Mouse (Mus musculus) MEL (cell line): Measurements from ENCODE around the gene Kpnb1. TPM values are rescaled to one million over a fixed set of nuclear protein-coding genes. Genes with fewer than 3 reads are reported as not detected.
"Not testable (repeated sequence)": the region's sequence is repeated elsewhere in the genome, so short reads cannot be mapped to it uniquely, and the experiment has no call there.

Experiments used
- DNase-seq: peaks from one replicate; pipeline ENCODE4 v3.0.0; 2011; ENCODE audit warnings: low read depth, low spot score
- H3K27ac ChIP-seq: 2 replicates; pipeline ENCODE4 v1.5.1; 2012; ENCODE audit warnings: low read depth, mild to moderate bottlenecking, control low read depth, low read length, moderate library complexity; ENCODE audit not compliant: control insufficient read depth
- H3K27me3 ChIP-seq, 2 experiments: fragments of 150-350 bp in 1 of 2; sonication (generic) in 1 of 2; 2 replicates each; pipeline ENCODE4 v1.6.1; 2012; ENCODE audit warnings: low read length in 2 of 2, mild to moderate bottlenecking in 2 of 2, improper control_type of control experiment in 1 of 2, moderate library complexity in 1 of 2; ENCODE audit not compliant: insufficient read depth in 2 of 2, control insufficient read depth in 1 of 2
- H3K36me3 ChIP-seq, 2 experiments: 2 replicates each; pipeline ENCODE4 v1.6.1; 2012 to 2014; ENCODE audit warnings: low read length in 2 of 2, improper control_type of control experiment in 1 of 2, inconsistent platforms in 1 of 2, mild to moderate bottlenecking in 1 of 2; ENCODE audit not compliant: insufficient read depth in 2 of 2, control insufficient read depth in 1 of 2
- H3K4me1 ChIP-seq, 2 experiments: fragments of 150-350 bp in 1 of 2; sonication (generic) in 1 of 2; 2 replicates each; pipeline ENCODE4 v1.6.1; 2012; ENCODE audit warnings: low read length in 2 of 2, improper control_type of control experiment in 1 of 2, mild to moderate bottlenecking in 1 of 2; ENCODE audit not compliant: insufficient read depth in 2 of 2, control insufficient read depth in 1 of 2
- H3K4me3 ChIP-seq, 2 experiments: fragments of 150-350 bp in 1 of 2; sonication (generic) in 1 of 2; 2 replicates each; pipeline ENCODE4 v1.5.1; 2012; ENCODE audit warnings: low read depth in 2 of 2, low read length in 2 of 2, mild to moderate bottlenecking in 2 of 2, moderate library complexity in 2 of 2, control low read depth in 1 of 2, improper control_type of control experiment in 1 of 2; ENCODE audit not compliant: control insufficient read depth in 1 of 2, insufficient read depth in 1 of 2
- H3K79me2 ChIP-seq: 2 replicates; pipeline ENCODE4 v1.6.1; 2012; ENCODE audit warnings: mild to moderate bottlenecking, low read length, moderate library complexity; ENCODE audit not compliant: control insufficient read depth, poor library complexity, insufficient read depth
- H3K9ac ChIP-seq: 2 replicates; pipeline ENCODE4 v1.6.1; 2012; ENCODE audit warnings: low read depth, mild to moderate bottlenecking, control low read depth, low read length, moderate library complexity; ENCODE audit not compliant: control insufficient read depth, poor library complexity, severe bottlenecking
- H3K9me3 ChIP-seq: fragments of 150-350 bp; sonication (generic); replicated peaks from 2 replicates; pipeline ENCODE4 v1.6.1; 2012; ENCODE audit warnings: mild to moderate bottlenecking, low read length, improper control_type of control experiment, moderate library complexity; ENCODE audit not compliant: insufficient read depth
- CHD1 ChIP-seq: IDR thresholded peaks from 2 replicates; pipeline ENCODE4 v1.6.1; 2012; ENCODE audit warnings: low read depth, mild to moderate bottlenecking, inconsistent platforms, low read length, improper control_type of control experiment
- CTCF ChIP-seq, 3 experiments: IDR thresholded peaks in 2 of 3; conservative IDR thresholded peaks in 1 of 3; 2 replicates each; pipeline ENCODE4 v1.5.1; 2011 to 2012; ENCODE audit warnings: low read length in 3 of 3, low read depth in 2 of 3, mild to moderate bottlenecking in 2 of 3, improper control_type of control experiment in 1 of 3, inconsistent platforms in 1 of 3, mixed read lengths in 1 of 3, moderate library complexity in 1 of 3; ENCODE audit not compliant: control insufficient read depth in 1 of 3, insufficient read depth in 1 of 3, poor library complexity in 1 of 3, severe bottlenecking in 1 of 3
- E2F4 ChIP-seq: IDR thresholded peaks from 2 replicates; pipeline ENCODE4 v1.6.1; 2011; ENCODE audit warnings: low read depth, low read length, improper control_type of control experiment, borderline replicate concordance
- EP300 ChIP-seq, 2 experiments: IDR thresholded peaks; 2 replicates each; pipeline ENCODE4 v1.6.1; 2011; ENCODE audit warnings: improper control_type of control experiment in 2 of 2, low read length in 2 of 2, low read depth in 1 of 2, mild to moderate bottlenecking in 1 of 2
- MAX ChIP-seq: IDR thresholded peaks from 2 replicates; pipeline ENCODE4 v1.6.1; 2011; ENCODE audit warnings: low read length, improper control_type of control experiment
- MXI1 ChIP-seq: IDR thresholded peaks from 2 replicates; pipeline ENCODE4 v1.6.1; 2011; ENCODE audit warnings: mild to moderate bottlenecking, low read depth, low read length, improper control_type of control experiment
- MYC ChIP-seq: IDR thresholded peaks from 2 replicates; pipeline ENCODE4 v1.6.1; 2011; ENCODE audit warnings: low read depth, mild to moderate bottlenecking, low read length, improper control_type of control experiment, moderate library complexity
- NELFE ChIP-seq: IDR thresholded peaks from 2 replicates; pipeline ENCODE4 v1.6.1; 2011; ENCODE audit warnings: low read depth, low read length, improper control_type of control experiment
- POLR2A ChIP-seq, 2 experiments: IDR thresholded peaks; 2 replicates each; pipeline ENCODE4 v1.6.1; 2011 to 2012; ENCODE audit warnings: low read length in 2 of 2, mild to moderate bottlenecking in 2 of 2, control low read depth in 1 of 2, improper control_type of control experiment in 1 of 2, low read depth in 1 of 2, moderate library complexity in 1 of 2; ENCODE audit not compliant: control insufficient read depth in 1 of 2, insufficient read depth in 1 of 2, poor library complexity in 1 of 2
- SIN3A ChIP-seq: IDR thresholded peaks from 2 replicates; pipeline ENCODE4 v1.6.1; 2012; ENCODE audit warnings: low read length, improper control_type of control experiment, inconsistent platforms
- TAL1 ChIP-seq: IDR thresholded peaks from 2 replicates; pipeline ENCODE4 v1.6.1; 2012; ENCODE audit warnings: mild to moderate bottlenecking, inconsistent platforms, low read length, moderate library complexity, mixed read lengths
- TCF12 ChIP-seq: IDR thresholded peaks from 2 replicates; pipeline ENCODE4 v1.6.1; 2014; ENCODE audit warnings: low read depth, mild to moderate bottlenecking, inconsistent platforms, low read length, improper control_type of control experiment, moderate library complexity
- USF1 ChIP-seq: IDR thresholded peaks from 2 replicates; pipeline ENCODE4 v1.6.1; 2014; ENCODE audit warnings: low read depth, mild to moderate bottlenecking, inconsistent platforms, low read length, improper control_type of control experiment, moderate library complexity
- USF2 ChIP-seq, 2 experiments: IDR thresholded peaks; 2 replicates each; pipeline ENCODE4 v1.6.1; 2011 to 2012; ENCODE audit warnings: improper control_type of control experiment in 2 of 2, low read length in 2 of 2, borderline replicate concordance in 1 of 2, inconsistent platforms in 1 of 2, low read depth in 1 of 2, mild to moderate bottlenecking in 1 of 2; ENCODE audit not compliant: insufficient read depth in 1 of 2
- polyA plus RNA-seq, 2 experiments: library from polyadenylated mRNA; stranded (reverse) in 1 of 2; unstranded in 1 of 2; fragments of >175 nt in 1 of 2; fragments of >200 nt in 1 of 2; gene quantifications; 2 replicates each; pipeline versions ENCODE4 v1.2.1 to v1.2.4; 2012; ENCODE audit warnings: low replicate concordance in 2 of 2, low read depth in 1 of 2; ENCODE audit not compliant: insufficient read length in 2 of 2, insufficient read depth in 1 of 2, missing spikeins in 1 of 2
- total RNA-seq: library from RNA; depleted of rRNA; stranded (reverse); fragments of 300-350 nt; gene quantifications from 2 replicates; pipeline ENCODE4 v1.2.3, GENCODE M21; 2012

Kpnb1 gene
- total and polyA plus RNA-seq, 3 experiments, result 237 to 463 (median 275) TPM

DNA sequence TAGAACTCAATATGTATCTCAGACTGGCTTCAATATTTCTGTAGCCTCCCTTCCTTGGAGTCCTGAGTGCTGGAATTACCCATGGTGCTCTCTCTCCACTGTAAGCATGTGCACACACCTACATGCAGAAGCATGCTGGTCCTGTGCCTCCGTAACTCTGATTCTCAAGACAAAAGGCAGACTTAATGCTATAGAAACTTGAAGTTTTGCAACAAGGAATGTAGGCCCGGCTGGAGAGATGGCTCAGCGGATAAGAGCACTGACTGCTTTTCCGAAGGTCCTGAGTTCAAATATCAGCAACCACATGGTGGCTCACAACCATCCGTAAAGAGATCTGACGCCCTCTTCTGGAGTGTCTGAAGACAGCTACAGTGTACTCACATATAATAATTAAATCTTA, 2.0 kb upstream of the Kpnb1 start:
- Histone ChIP-seq H3K36me3 (peaks cover 13 to 30% of the 10 kb centered on the region in 2 experiments), H3K9ac (peak overlapping the region; percentile 95), H3K27ac (peak overlapping the region; percentile 96), H3K4me1 (peaks cover 5 to 17% of the 10 kb centered on the region in 2 experiments), H3K79me2 (peaks cover 35% of the 10 kb centered on the region)
- peak; percentile 50 for DNase-seq
- H3K27me3 ChIP-seq, H3K4me3 ChIP-seq, H3K9me3 ChIP-seq: not testable (repeated sequence)
- peak in 1 of 3 experiments; percentile 24; a peak in 2 of 6 replicates for TF ChIP-seq CTCF (IDR thresholded peaks at IDR 0.05 in 2 of 3, conservative IDR thresholded peaks at IDR 0.05 in 1 of 3; ENCODE audit: control insufficient read depth in 1 of 3, insufficient read depth in 1 of 3, low read depth in 2 of 3, low read length in 3 of 3, poor library complexity in 1 of 3, severe bottlenecking in 1 of 3)
- TF ChIP-seq MYC, result peak; percentile 69; the same call in 1 of the 2 replicates
- TF ChIP-seq SIN3A, result peak; percentile 46; the same call in 1 of the 2 replicates
- peak; percentile 23; the same call in 1 of the 2 replicates for TF ChIP-seq MAX

DNA sequence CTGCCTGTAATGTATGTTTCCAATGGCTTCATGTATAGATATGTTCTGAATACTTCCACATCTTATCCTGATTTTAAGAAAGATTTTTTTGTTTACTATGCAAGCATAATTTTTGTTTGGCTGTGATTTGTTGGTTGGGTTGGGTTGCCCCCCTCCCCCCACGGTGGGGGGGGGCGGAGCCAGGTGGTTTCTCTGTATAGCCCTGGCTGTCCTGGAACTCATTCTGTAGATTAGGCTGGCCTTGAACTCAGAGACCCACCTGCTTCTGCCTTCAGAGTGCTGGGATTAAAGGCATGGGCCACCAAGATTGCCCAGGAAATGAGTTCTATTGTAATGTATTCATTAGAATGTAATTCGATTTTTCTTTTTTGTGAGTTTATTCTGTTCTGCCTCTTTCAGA, 1.6 kb upstream of the Kpnb1 start:
- TF ChIP-seq MXI1 (peak; percentile 42; the same call in 1 of the 2 replicates), USF2 (IDR thresholded peaks at IDR 0.05; ENCODE audit: borderline replicate concordance in 1 of 2, insufficient read depth in 1 of 2, low read depth in 1 of 2, low read length in 2 of 2) (no peak)
- no peaks in the 10 kb centered on the region for H3K9me3 ChIP-seq
- peak overlapping the region; percentile 96 for H3K27ac ChIP-seq
- DNase-seq, result peak; percentile 51
- peak overlapping the region; percentile 14 to 41; a peak in 3 of 4 replicates for H3K4me3 ChIP-seq
- H3K27me3 ChIP-seq, result no peaks in the 10 kb centered on the region
- peaks cover 15 to 34% of the 10 kb centered on the region in 2 experiments for H3K36me3 ChIP-seq
- H3K4me1 ChIP-seq, result peaks cover 5 to 18% of the 10 kb centered on the region in 2 experiments
- peaks cover 39% of the 10 kb centered on the region for H3K79me2 ChIP-seq
- peak overlapping the region; percentile 95 for H3K9ac ChIP-seq

DNA sequence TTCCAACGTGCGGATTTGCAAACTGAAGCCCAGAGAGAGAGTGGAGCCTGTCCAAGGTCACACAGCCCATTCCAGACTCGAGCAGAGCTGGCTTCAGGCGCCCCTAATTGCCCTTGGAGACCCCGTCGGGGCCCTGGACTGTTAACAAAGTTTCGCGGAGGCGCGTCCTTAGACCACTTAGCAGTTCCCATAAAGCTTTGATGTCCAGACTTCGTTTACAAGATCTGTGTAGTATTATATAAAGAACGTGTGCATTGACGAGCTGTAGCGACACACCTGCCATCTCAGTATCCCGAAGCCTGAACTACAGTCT, 918 bp upstream of the Kpnb1 start:
- peaks cover 43% of the 10 kb centered on the region for H3K79me2 ChIP-seq
- H3K4me3 ChIP-seq, result peak overlapping the region; percentile 41 to 71
- no peaks in the 10 kb centered on the region for H3K9me3 ChIP-seq
- H3K4me1 ChIP-seq, result peaks cover 5 to 19% of the 10 kb centered on the region in 2 experiments
- peak overlapping the region; percentile 95 for H3K9ac ChIP-seq
- H3K36me3 ChIP-seq, result peaks cover 22 to 40% of the 10 kb centered on the region in 2 experiments
- H3K27ac ChIP-seq, result peak overlapping the region; percentile 96
- peak; percentile 8; the same call in 1 of the 2 replicates for TF ChIP-seq NELFE
- no peak for TF ChIP-seq TCF12
- 0 out of 2 replicates have a peak, but pooled peaks have one; percentile 88 for TF ChIP-seq USF1
- TF ChIP-seq POLR2A (IDR thresholded peaks at IDR 0.05; ENCODE audit: control insufficient read depth in 1 of 2, insufficient read depth in 1 of 2, low read depth in 1 of 2, low read length in 2 of 2, poor library complexity in 1 of 2), result peak in 1 of 2 experiments; percentile 67; a peak in 2 of 4 replicates
- peak; percentile 100 for TF ChIP-seq MYC
- TF ChIP-seq SIN3A, result peak; percentile 93
- TF ChIP-seq EP300 (IDR thresholded peaks at IDR 0.05; ENCODE audit: low read depth in 1 of 2, low read length in 2 of 2), result no peak
- no peak for TF ChIP-seq TAL1
- TF ChIP-seq E2F4, result peak; percentile 45; the same call in 1 of the 2 replicates
- peak; percentile 67; the same call in 1 of the 2 replicates for TF ChIP-seq CHD1
- no peaks in the 10 kb centered on the region for H3K27me3 ChIP-seq
- DNase-seq, result no peak
